Mouse (Mus musculus) brain, embryonic 14.5 days (tissue): ENCODE results near the gene Olfr653.

ENCODE experiments used
- CTCF ChIP-seq: fragments of 200-500 bp; IDR thresholded peaks from 2 replicates; pipeline ENCODE4 v1.5.1; 2012; ENCODE audit warnings: inconsistent platforms, mild to moderate bottlenecking, moderate library complexity, borderline replicate concordance; ENCODE audit not compliant: insufficient read depth, insufficient read length; ENCODE audit errors: extremely low read depth
- POLR2A ChIP-seq: fragments of 200-500 bp; IDR thresholded peaks from 2 replicates; pipeline ENCODE4 v1.6.1; 2012; ENCODE audit warnings: mild to moderate bottlenecking, inconsistent platforms, borderline replicate concordance; ENCODE audit not compliant: poor library complexity, insufficient read depth, insufficient read length, severe bottlenecking; ENCODE audit errors: extremely low read depth

DNA sequence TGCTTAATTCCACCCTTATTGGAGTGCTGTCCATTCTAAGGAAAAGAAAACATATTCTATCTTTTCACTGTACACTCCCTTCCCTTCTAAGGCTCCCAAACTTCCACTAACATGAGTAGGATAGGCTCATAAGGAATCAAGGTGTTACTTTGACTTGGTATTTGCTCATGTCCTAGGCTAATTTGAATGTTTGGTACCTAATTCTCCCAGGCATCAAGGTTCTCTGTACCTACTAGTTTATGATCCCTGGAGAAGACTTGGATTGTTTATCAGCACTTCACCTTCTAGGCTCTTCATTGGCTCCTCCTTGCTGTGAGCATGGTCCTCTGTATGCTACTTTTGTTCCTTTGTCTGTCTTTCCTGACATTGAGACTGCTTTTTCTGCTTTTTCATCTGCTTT lies 16.5 kb upstream of the Olfr653 start, which contains the start of gene Olfr652:
- TF ChIP-seq CTCF (no peak), POLR2A (no peak)
